Comparison of ENCODE assay signal across 13 mouse cellular contexts in the genomic region with DNA sequence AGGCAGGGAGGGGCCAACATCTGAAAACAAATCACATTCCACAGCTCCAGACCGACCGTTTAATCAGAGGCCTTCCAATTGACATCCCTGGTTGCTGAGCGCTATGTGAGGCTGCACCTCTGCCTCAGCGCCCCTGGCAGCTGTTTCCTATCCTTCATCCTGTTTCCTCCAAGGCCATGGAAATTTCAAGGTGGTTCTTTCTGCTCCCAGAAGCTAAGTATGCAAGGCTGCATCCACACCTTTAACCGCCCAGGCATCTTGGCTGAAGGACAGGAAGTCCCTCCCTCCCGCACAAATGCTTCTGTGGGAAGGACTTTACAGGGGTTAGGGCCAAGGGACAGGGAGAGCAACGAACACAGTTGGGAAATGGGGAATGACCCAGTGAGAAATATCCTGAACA. TPM values are rescaled to one million over a fixed set of nuclear protein-coding genes. Genes with fewer than 3 reads are reported as not detected.
DNase-seq lines count a peak whose midpoint lies in the region; ATAC-seq and TF ChIP-seq lines count a peak whose summit lies in the region.
"Had no signal": no experiment of that assay in that cellular context is flagged by ENCODE, and none has a peak within 500 bp of the region (broad histone marks: within the 10 kb centered on the region; RNA-seq: fewer than 3 reads in every experiment).

No protein-coding gene starts in this region.

- no peak overlapping the region for H3K4me2 ChIP-seq in lung, embryonic 14.5 days
- H3K4me2 ChIP-seq in intestine, postnatal 0 days (replicated peaks; ENCODE audit: low read depth) = no peak overlapping the region

- H3K4me1 ChIP-seq in lung, embryonic 14.5 days (ENCODE audit: insufficient read depth) = peaks cover 6% of the 10 kb centered on the region
- peaks cover 17% of the 10 kb centered on the region for H3K4me1 ChIP-seq in lung, adult 2 months (ENCODE audit: control insufficient read depth, insufficient read depth, low read length)
- H3K4me1 ChIP-seq in intestine, postnatal 0 days (replicated peaks; ENCODE audit: control insufficient read depth, insufficient read depth, low read length) = 0 out of 2 replicates have a peak, but pooled peaks cover 12% of the 10 kb centered on the region

- H3K9me3 ChIP-seq in lung, embryonic 14.5 days (ENCODE audit: low read depth, low read length) = no peaks in the 10 kb centered on the region
- no peaks in the 10 kb centered on the region for H3K9me3 ChIP-seq in intestine, postnatal 0 days (ENCODE audit: control insufficient read depth)

- DNase-seq in lung, embryonic 14.5 days = peak; percentile 61
- DNase-seq in lung, adult 2 months = no peak
- peak; percentile 32 for DNase-seq in embryo, embryonic 10.5 days (ENCODE audit: low spot score)
- DNase-seq in heart, postnatal 14 days = peak; percentile 26 to 36
- peak; percentile 34 to 62 for DNase-seq in kidney, postnatal 4 days
- DNase-seq: layer of hippocampus, postnatal 36 days; liver; retina, postnatal 1 day had no signal

- no peak overlapping the region for H3K27ac ChIP-seq in lung, embryonic 14.5 days (ENCODE audit: low read depth)
- H3K27ac ChIP-seq in intestine, postnatal 0 days (ENCODE audit: low read depth, low read length) = no peak overlapping the region

- H3K36me3 ChIP-seq in lung, embryonic 14.5 days (ENCODE audit: insufficient read depth) = no peaks in the 10 kb centered on the region
- H3K36me3 ChIP-seq in intestine, postnatal 0 days (ENCODE audit: control insufficient read depth, insufficient read depth) = no peaks in the 10 kb centered on the region

- no peak overlapping the region for H3K4me3 ChIP-seq in lung, embryonic 14.5 days (ENCODE audit: low read depth, low read length)
- no peak overlapping the region for H3K4me3 ChIP-seq in lung, adult 2 months (replicated peaks; ENCODE audit: extremely low read depth, low read depth, low read length)
- H3K4me3 ChIP-seq in intestine, postnatal 0 days (ENCODE audit: low read depth, low read length) = no peak overlapping the region
- H3K4me3 ChIP-seq: megakaryocyte, embryonic 14.5 days had no signal

- H3K9ac ChIP-seq in lung, embryonic 14.5 days = no peak overlapping the region
- no peak overlapping the region for H3K9ac ChIP-seq in intestine, postnatal 0 days (ENCODE audit: low read depth, low read length)

- no peaks in the 10 kb centered on the region for H3K27me3 ChIP-seq in lung, embryonic 14.5 days (ENCODE audit: insufficient read depth, low read length)
- no peaks in the 10 kb centered on the region for H3K27me3 ChIP-seq in intestine, postnatal 0 days (replicated peaks; ENCODE audit: control insufficient read depth, insufficient read depth, low read length)
- H3K27me3 ChIP-seq: CH12.LX; megakaryocyte, embryonic 14.5 days had no signal

- WGBS in lung, embryonic 14.5 days = 28% methylated on average over 7 of the region's 7 CpGs
- WGBS in lung, adult 2 months = 36% methylated on average over 7 of the region's 7 CpGs
- 55% methylated on average over 7 of the region's 7 CpGs for WGBS in intestine, postnatal 0 days

- no peak for TF ChIP-seq POLR2A in lung, adult 2 months (IDR thresholded peaks at IDR 0.05; ENCODE audit: borderline replicate concordance, extremely low read depth, low read depth, low read length)

- ATAC-seq in lung, embryonic 14.5 days (ENCODE audit: insufficient read depth) = peak; percentile 45; the same call in 1 of the 2 replicates
- no peak for ATAC-seq in intestine, postnatal 0 days
- no peak for ATAC-seq in erythroid progenitor cell, adult 5-6 weeks (replicated peaks; ENCODE audit: low FRiP score, poor library complexity, severe bottlenecking)
- ATAC-seq: forebrain, embryonic 16.5 days had no signal

- no peak for TF ChIP-seq CTCF in lung, embryonic 14.5 days (IDR thresholded peaks at IDR 0.05; ENCODE audit: low read depth)
- no peak for TF ChIP-seq CTCF in lung, adult 2 months (IDR thresholded peaks at IDR 0.05; ENCODE audit: insufficient read depth, low read length)
- no peak for TF ChIP-seq CTCF in intestine, postnatal 0 days (IDR thresholded peaks at IDR 0.05; ENCODE audit: low read depth)

- intact Hi-C loops in heart, postnatal 14 days (cut with DNase I) = loop anchor here (2.0 kb wide), 1 partner anchor 17 kb away; no protein-coding TSS in a partner anchor

RNA-seq across cellular contexts. Expression of gene Cnksr3, which starts 24.2 kb away (rescaled TPM):
- polyA plus RNA-seq in lung, embryonic 14.5 days (2014; fragmentation: Nextera tagmentation; extraction: Ambion mirVana) = 9.4 and 11.4 TPM in 2 replicates
- 9.7 and 10.1 TPM in 2 replicates for polyA plus RNA-seq in lung, adult 2 months (2012; rRNA removed)
- 10 to 100 TPM; 21.9 to 22.5 TPM for total RNA-seq in heart, postnatal 14 days (2021)
- polyA plus RNA-seq in intestine, postnatal 0 days (2015; fragmentation: Nextera tagmentation; extraction: Ambion mirVana) = 6.6 and 6.8 TPM in 2 replicates
- 0.72 TPM in 1 of 2 replicates, not detected in the other for total RNA-seq in erythroid progenitor cell, adult 5-6 weeks (2015; ENCODE audit: low replicate concordance)
- 1.0 TPM in 1 of 2 replicates, not detected in the other for total RNA-seq in erythroid progenitor cell, adult 5-6 weeks (2017; ENCODE audit: low replicate concordance)
